Mouse (Mus musculus): Measurements from ENCODE around the gene Lrp1. TPM values are rescaled to one million over a fixed set of nuclear protein-coding genes. Genes with fewer than 3 reads are reported as not detected.

Gene Lrp1
- total RNA-seq, 2 experiments from 2014 or later, result 192 to 251 TPM

DNA sequence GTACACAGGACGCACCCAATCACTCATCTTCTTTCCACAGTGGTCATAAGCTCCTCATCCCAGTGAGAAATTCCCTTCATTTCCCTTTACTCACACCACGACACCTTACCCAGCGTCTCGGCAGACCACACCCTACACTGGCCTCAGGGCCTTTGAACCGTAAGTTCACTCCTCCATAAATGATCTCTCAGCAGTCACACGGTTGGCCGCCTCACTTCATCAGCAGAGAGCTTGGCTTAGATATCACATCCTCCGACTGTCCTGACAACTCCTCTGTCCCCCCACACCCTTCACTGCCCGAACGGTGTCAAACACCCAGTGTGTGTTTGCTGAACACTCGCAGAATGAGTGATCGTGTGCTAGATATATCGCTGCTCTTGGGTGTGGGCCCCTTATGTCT, 28.1 kb downstream of the Lrp1 start:
- no peak for DNase-seq

DNA sequence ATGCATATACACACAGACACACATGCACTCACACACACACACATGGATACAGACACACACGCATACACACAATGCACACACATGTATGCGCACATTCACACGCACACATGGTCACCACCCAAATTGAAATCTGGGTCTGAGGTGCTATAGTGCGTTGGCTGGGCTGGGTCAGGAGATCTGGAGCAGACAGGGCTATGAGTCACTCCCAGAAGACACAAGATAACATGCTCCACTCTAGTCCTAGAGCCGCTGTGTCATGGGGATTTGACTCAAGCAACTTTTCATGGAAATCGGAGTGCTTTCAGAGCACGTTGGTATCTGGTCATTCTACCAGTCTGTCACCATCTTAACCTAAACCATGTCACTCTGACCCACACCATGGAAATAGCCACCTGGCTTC, 28.5 kb downstream of the Lrp1 start:
- no peak for DNase-seq

- no peak for DNase-seq
Observed at GRCm38 (mm10) chr10:127591514-127591913, 29.4 kb downstream of the Lrp1 start.

GRCm38 (mm10) chr10:127590831-127591451, 30.0 kb downstream of the Lrp1 start:
- no peak for DNase-seq

DNA sequence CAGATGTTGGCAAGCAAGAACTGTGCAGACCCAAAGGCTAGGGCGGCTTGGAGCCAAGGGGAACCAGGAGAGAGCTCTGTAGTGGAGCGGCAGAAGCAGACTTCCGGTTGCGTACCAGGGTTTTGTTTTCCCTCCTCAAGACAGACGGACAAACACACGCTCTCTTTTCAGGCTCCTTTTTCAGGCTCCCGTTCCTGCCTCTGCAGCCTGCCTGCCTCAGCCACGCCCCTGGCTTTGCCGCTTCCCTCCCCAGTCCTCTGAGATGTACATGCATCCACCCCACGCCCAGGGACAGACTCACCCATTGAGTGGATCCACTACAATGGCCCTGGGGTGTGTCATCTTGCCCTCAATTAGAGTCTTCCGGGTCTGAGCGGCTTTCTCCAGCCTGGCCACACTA, 30.7 kb downstream of the Lrp1 start:
- DNase-seq, result no peak

- no peak for DNase-seq
Observed at GRCm38 (mm10) chr10:127587776-127588175, 33.2 kb downstream of the Lrp1 start.

- no peak for DNase-seq
Observed at GRCm38 (mm10) chr10:127586209-127586608, 34.7 kb downstream of the Lrp1 start.

DNA sequence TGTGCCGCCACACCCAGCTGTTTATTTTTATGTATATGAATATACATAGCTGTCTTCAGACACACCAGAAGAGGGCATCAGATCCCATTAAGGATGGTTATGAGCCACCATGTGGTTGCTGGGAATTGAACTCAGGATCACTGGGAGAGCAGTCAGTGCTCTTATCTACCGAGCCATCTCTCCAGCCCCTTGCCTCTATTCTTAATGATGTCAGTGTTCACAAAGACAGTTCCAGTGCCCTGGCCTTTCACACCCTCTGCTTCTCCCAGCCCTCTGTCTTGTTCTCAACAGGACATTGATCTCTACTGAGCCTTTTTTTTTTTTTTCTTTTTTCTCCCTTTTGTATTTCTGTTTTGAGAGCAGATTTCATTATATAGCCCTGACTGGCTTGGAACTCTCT, 35.4 kb downstream of the Lrp1 start:
- no peak for DNase-seq

- DNase-seq, result no peak
Observed at GRCm38 (mm10) chr10:127583649-127584048, 37.3 kb downstream of the Lrp1 start.

GRCm38 (mm10) chr10:127581291-127581690, 39.7 kb downstream of the Lrp1 start:
- peak in 1 of 2 experiments; percentile 48 for DNase-seq

DNA sequence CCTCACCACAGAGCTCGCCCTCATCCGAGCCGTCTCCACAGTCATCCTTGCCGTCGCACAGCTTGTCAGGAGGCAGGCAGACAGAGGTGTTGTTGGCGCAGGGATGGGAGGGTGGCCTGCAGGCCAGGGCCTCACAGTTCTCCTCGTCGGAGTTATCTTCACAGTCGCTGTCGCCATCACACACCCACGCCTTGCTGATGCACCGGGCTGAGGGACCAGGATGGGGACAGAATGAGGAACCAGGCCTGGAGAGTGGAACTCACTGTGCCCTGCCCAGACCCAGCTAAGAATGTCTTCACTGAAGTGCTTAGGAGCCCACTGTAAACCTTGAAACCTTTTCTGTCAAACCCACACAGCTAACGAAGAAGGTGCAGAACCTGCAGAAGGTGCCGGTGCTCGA, 43.0 kb downstream of the Lrp1 start:
- DNase-seq, result no peak

- DNase-seq, result no peak
Observed at GRCm38 (mm10) chr10:127577156-127577555, 43.8 kb downstream of the Lrp1 start.

DNA sequence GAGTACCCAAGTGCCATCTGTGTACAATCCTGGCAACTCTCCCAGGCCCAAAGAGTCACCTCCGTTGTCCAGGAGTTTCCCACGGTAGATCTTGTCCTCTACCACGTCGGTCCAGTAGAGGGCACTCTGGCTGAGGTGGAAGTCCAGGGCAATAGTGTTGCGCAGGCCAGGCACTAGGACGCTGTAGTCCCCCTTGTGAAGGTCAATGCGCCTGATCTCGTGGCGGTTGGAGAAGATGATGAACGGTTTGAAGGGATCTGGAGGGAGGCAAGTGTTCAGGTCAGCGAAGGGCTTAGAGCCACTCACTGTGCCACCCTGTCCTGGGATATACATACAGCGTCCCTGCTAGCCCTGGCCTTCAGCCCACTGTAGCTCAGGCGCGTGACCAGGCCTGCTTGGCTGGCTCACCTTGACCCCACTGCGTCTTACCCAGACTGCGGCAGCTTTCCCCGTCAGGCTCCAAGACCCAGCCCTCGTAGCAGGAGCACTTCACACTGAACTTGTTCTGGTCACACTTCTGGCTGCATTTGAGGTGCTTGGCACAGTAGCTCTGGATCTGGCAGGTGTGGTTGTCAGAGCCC, 44.5 kb downstream of the Lrp1 start:
- peak; percentile 87 to 89 for DNase-seq

DNA sequence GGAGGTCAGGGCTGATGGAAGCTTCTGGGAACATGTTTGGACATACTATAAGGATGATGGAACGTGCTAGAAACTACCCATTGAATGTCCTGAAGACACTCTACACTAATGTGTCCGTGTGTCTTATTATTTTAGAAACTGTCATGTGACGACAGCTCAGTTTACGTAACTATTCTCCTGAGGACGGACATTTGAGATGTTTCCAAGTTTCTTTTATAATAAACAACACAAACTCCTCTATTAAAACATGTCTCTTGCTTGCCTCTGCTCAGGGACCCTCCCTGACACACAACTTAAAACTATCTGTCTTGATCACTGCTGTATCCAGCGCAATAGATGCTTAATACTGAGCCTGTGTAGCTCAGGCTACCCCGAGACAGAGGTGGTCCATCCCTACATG, 45.2 kb downstream of the Lrp1 start:
- no peak for DNase-seq

- no peak for DNase-seq
Observed at GRCm38 (mm10) chr10:127572281-127572680, 48.7 kb downstream of the Lrp1 start.

GRCm38 (mm10) chr10:127570937-127571641, 49.9 kb downstream of the Lrp1 start:
- no peak for DNase-seq

DNA sequence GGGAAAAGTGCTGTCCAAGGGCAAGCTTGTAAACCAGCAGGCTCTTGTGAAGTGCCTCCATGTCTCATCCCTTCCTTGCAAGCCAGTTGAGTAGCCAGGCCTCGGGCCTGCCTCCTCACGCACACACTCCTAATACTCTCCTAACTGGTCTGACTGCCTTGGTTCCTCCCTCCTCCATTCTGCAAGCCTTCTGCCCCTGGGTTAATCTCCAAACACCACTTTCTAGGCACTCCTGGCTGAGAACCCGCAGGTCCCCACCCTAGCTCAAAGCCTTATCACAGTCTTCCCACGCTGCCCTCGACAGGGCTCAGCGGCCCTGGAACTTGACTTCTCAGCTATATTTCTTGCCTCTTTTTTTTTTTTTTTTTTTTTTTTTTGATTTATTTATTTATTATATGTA, 50.6 kb downstream of the Lrp1 start:
- no peak for DNase-seq

DNA sequence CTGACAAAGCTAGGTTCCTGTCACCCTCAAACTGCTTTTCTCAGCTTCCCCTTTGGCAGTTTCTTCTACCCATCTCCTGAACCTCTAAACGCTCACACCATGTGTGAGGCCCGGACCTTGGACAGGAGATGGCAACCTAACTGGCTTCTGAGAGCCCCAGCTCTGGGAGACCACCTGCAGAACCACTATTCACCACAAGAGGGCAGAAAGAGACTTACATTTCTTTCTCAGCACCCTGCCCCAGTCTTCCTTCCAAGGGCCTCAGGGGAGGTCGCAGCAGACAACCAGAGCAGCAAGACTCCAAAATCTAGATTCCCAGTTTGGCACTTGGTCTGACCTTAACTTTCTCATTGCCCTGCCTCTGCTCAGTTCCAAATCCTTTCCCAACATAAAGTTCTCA, 51.5 kb downstream of the Lrp1 start:
- peak; percentile 67 to 82 for DNase-seq

GRCm38 (mm10) chr10:127566553-127567326, 54.2 kb downstream of the Lrp1 start:
- peak; percentile 74 to 78 for DNase-seq

DNA sequence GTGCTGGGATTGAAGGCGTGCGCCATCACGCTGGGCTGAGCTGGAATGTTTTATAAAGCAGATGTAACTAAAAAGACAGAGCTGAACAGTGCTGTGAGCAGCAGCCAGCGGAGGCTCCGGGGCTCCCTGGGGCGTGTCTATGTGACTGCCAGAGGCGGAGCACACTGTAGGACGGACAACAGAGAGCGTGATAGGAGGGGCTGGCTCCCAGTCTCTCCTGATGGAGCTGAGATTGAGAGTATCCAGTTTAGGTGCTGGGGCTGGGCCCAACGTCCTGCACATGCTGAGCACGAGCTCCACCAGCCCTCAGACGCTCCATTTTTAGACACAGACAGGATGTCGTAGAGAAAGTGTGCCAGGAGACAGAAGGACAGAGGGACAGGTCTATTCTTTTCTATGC, 56.6 kb downstream of the Lrp1 start:
- peak; percentile 56 to 61 for DNase-seq

DNA sequence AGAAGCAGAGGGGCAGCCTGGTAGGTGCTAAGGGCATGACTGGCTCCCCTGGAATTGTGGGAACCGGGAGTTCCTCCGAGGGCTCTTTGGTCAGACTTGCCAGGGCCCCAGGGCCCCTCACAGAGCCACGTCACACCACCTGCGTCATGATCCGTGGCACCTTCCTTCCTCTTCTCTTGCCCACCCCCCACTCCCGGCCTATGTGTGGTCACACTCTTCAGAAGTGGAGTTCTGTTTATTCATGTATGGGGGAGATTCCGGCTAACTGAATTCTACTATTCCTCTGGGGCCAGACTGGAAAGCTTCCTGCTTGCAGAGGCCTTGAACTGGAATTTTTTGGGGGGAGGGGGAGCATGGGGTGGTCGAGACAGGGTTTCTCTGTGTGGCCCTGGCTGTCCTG, 57.1 kb downstream of the Lrp1 start:
- DNase-seq, result no peak

DNA sequence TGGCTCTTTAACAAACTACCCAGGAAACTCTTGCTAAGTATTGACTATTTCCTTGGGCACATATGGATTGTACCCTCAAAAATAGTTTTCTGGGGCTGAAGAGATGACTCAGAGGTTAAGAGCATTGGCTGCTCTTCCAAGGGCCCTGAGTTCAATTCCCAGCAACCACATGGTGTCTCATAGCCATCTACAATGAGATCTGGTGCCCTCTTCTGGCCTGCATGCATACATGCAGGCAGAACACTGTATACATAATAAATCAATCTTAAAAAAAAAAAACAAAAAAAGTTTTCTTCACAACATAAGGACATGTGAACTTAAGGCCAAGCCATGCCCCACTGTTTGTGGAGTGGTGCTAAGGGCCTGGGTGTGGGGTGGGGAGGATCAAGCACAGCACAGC, 59.8 kb downstream of the Lrp1 start:
- no peak for DNase-seq

DNA sequence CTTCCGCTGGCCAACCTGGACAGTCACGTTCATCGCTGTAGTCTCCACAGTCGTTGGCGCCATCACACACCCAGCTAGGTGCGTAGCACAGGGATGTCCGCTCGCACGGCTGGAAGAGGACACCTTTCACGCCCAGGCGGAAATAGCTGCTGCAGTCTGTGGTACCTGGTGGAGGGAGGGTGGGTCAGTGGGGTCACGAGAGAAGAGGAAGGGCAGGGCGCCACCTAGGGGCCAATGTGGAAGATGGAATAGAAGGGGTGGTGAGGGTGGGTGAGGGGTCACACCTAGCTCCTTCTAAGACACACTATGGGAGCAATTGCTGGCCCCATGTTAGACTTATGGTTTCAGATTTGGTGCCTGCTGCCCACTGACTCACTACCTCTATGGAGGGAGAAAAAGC, 63.6 kb downstream of the Lrp1 start:
- no peak for DNase-seq

All from adrenal gland, postnatal 36 days (tissue).